Mouse (Mus musculus) spleen, embryonic (tissue): ENCODE measurements around the gene Drd3.

Experiments used
- CTCF ChIA-PET: fragments of 350-600 bp; sonication (Branson Sonifier 250); formaldehyde crosslinking; loops from one replicate; lab custom pipeline; 2022; lab: Charles Lee

Drd3 gene

GRCm38 (mm10) chr16:43753751-43754150, at the start of gene Drd3:
TSS of gene Drd3 (plus strand) at chr16:43754026.
- CTCF ChIA-PET: no interaction called here

- CTCF ChIA-PET: no interaction called here
Measured at GRCm38 (mm10) chr16:43708335-43709061, 45.3 kb upstream of the Drd3 start.

DNA sequence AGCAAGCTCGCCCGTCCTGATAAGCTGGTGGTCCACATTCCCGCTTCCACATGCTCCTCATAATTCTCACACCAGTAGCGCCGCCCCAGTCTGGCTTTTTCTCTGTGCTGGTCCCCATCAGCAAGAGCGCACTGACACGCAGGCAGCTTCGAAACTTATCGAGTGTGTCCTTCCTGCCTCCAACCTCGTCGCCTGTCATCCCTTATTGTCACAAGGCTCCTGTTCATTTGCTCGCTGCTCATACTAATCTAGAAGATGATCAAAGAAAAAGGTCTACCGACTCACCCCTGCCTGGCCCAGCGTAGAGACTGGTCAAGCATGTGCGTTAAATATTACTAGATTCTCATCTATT, 44.8 kb upstream of the Drd3 start:
- CTCF ChIA-PET: interaction anchor here (0.9 kb wide), 1 partner anchor 8 kb away, joined by 5 read pairs; no protein-coding TSS in a partner anchor

- CTCF ChIA-PET: interaction anchor here (0.6 to 0.9 kb wide), 3 partner anchors 9 to 1328 kb away, joined by 3 to 5 read pairs (median 3); no protein-coding TSS in a partner anchor
Measured at GRCm38 (mm10) chr16:43709432-43710133, 44.2 kb upstream of the Drd3 start.

GRCm38 (mm10) chr16:43710134-43710475, 43.7 kb upstream of the Drd3 start:
- CTCF ChIA-PET: interaction anchor here (0.6 to 0.9 kb wide), 4 partner anchors 9 to 1328 kb away, joined by 3 to 5 read pairs (median 3); no protein-coding TSS in a partner anchor

DNA sequence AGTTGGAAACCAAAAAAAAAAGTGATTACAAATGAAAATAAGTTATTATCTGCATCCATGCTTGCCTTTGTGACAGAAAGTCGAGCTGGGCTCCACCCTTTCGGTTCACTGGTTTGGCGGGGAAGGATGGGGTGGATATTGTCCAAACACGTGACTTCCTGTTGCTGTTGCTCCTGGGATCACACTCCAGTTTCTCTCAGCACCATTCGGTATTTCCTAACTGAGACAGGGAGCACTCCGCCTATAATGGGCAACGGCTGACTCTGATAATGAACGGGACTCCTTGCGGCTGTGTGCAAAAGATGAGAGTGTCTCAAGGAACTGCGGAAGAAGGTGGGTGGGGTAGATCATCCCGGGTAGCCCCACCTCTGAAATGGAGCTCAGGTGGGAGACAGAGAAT, 43.2 kb upstream of the Drd3 start:
- CTCF ChIA-PET: interaction anchor here (0.7 kb wide), 1 partner anchor 188 kb away, joined by 3 read pairs; no protein-coding TSS in a partner anchor

GRCm38 (mm10) chr16:43711361-43711760, 42.5 kb upstream of the Drd3 start:
- CTCF ChIA-PET: no interaction called here

GRCm38 (mm10) chr16:43724444-43724843, 29.4 kb upstream of the Drd3 start:
- CTCF ChIA-PET: no interaction called here

- CTCF ChIA-PET: no interaction called here
Measured at GRCm38 (mm10) chr16:43729506-43730221, 24.2 kb upstream of the Drd3 start.

DNA sequence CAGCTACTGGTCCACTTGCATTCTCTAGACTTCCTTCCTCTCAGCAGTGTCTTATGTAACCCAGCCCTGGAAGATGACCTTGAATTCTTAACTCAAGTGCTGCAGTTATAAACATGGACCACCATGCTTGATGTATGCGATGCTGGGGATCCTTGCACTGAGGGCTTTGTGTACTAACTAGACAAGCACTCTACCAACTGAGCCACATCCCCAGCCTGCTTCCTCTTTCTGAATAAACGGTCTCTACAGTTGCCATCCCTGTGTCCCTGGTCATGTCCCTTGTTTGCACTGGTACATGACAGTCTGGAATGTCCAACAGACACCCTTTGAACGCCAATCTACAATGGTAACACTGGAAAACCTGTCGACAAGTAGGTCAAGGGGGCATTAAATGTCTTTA, 23.5 kb upstream of the Drd3 start:
- CTCF ChIA-PET: no interaction called here

DNA sequence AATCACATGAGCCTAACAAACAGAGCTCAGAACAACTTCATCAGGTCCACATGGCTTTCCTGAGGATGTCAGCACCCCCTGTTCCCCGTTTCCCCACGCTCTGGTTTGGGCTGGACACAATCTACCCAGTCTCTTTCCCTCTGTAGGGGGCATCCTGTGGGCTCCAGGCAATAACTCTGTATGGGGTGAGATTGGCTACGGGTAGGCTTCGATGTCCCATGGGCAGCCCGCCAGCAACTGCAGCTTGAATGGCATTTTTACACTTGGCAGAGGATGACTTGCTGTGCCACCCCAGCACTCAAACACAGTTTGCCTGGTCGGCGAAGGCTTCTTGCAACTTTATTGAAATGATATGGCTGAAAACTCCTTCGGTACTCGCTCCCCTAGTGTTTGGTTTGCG, 21.3 kb upstream of the Drd3 start:
- CTCF ChIA-PET: no interaction called here

DNA sequence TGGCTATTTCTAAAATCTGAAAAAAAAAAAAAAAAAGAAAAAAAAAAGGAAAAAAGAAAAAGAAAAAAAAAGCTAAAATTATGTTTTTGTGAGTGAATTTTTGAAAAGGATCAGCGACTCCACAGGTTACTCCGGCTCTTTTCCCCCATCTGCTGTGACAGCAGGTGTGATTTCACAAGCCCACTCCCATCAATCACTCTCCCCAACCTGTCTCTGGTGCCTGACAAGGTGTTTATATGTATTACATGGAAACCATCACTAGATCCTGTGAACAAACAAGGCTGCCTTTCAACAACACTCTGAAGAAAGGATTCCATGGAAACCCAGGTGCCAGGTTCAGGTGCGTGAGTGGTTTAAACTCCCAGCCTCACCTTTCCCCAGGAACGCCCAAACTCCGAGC, 20.9 kb upstream of the Drd3 start:
- CTCF ChIA-PET: no interaction called here

DNA sequence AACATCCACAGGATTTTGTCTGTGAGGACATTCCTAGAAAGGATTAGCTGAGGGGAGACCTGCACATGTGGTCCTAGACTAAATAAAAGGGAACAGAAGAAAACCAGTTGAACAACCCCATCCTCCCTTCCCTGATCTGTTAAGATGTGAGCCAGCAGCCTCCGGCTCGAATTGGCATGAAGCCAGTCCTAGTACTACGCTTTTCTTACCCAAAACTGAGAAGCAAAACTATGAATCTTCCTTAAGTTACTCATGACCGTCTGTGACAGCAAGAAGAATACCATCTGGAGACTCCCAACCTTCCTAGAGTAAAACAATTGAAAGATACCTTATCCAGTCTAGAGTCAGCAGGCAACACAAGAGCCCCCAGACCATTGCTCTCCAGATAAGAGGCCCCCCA, 15.9 kb upstream of the Drd3 start:
- CTCF ChIA-PET: no interaction called here

GRCm38 (mm10) chr16:43740936-43741335, 12.9 kb upstream of the Drd3 start:
- CTCF ChIA-PET: no interaction called here

DNA sequence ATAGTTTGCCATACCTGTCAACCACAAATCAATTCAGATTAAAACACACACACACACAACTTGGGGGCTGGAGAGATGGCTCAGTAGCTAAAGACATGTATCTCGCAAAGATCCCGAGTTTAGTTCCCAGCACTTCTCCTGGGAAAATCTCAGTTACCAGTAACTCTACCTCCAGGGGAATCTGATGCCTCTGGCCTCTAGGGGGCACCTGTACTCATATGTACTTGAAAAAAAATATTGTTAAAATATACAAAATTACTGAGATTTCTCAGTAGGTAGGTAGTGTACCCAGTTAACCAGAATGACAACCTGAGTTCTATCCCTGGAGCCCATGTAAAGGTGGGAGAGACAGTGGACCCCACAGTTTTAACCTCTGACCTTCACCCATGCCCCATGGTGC, 5.4 kb upstream of the Drd3 start:
- CTCF ChIA-PET: interaction anchor here (0.6 to 0.7 kb wide), 2 partner anchors 51 to 160 kb away, joined by 3 read pairs; no protein-coding TSS in a partner anchor

- CTCF ChIA-PET: interaction anchor here (0.7 kb wide), 1 partner anchor 94 kb away, joined by 5 read pairs; no protein-coding TSS in a partner anchor
Measured at GRCm38 (mm10) chr16:43752900-43753299, 926 bp upstream of the Drd3 start.

GRCm38 (mm10) chr16:43772358-43772757, 18.5 kb downstream of the Drd3 start:
- CTCF ChIA-PET: no interaction called here

DNA sequence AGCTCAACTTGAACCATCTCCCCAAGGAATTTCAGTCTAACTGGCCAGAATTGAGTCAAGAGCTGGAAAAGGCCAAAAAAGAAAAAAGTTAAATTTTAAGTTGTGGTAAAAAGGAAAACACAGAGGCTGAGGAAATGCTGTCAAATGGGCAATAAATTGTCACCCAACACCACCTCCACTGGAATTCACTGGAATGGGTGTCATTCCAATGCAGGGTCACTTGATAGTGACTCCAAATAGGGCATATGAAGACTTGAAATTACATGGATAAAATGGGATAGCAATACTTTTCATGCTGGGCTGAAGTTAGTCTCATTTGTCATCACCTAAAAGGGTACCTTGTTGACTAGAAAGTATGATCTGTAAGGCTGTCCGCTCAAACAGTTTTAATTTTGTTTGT, 18.9 kb downstream of the Drd3 start:
- CTCF ChIA-PET: no interaction called here

DNA sequence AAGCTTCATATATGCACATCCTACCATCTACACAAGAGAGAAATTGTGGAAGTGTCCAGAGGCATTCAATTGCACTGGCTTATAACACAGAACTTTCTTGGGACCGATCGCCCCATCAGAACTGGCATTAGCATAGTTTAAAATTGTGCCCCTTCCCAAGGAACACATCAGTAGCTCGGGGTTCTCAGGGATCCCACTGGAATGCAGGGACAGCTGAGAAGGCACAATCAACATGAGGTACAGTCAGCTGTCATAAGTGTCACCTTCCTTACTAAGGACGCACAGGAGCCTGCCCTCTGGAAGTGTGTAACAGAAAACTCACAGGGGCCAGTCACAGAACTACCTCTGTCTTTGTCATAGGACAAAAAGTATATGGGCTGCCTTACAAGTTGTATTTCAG, 19.7 kb downstream of the Drd3 start:
- CTCF ChIA-PET: no interaction called here

- CTCF ChIA-PET: no interaction called here
Measured at GRCm38 (mm10) chr16:43776886-43777285, 23.1 kb downstream of the Drd3 start.

DNA sequence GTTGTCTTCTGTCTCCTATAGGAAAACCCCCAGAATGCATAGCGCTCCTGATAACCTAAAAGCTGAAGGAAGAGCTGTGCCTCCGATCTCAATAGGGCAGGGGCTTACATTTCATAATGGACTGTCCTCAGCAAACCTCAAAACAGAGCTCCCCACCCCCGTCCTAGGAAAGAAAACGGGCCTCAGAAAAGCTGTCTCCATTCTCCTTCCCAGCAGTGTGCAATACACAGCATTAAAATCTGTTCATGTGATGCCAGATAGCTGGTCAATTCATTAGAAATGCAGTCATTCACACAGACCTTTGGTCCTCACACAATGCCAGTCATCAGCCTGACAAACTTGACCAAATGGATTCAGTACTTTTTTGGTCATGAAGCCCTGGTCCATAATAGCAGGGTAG, 45.7 kb downstream of the Drd3 start:
- CTCF ChIA-PET: no interaction called here

DNA sequence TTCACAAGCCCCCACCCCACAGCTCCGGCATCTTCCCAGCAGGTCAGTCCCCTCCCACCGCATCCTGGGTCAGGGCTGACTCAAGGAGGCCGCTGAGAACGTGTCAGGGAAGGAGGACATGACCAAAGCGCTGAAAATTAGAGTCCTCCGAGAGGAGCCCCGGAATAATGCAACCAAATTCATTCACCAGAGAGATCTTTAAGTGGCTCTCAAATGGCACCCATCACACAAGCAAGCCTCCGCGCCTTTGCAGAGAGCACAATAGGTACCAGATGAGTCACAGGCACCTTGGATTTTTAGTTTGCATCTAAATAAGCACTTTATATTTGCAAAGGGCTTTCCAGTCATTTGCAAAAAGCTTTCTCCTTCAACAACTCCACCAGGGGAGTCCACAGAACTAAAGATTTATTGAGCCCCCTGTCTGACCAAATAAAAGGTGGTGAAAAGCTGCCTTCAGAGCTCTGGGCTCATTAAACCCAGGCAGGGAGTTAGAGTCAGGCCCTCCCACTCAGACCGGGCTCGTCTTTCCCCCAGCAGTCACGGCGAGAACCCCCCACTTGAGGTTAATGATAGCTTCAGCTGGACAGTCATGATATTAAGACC, 46.4 kb downstream of the Drd3 start:
- CTCF ChIA-PET: interaction anchor here (0.6 kb wide), 1 partner anchor 167 kb away, joined by 5 read pairs; no protein-coding TSS in a partner anchor
